Mouse (Mus musculus) testis, postnatal 10 days (tissue): ENCODE results near the gene Tollip.

Experiments
- DNase-seq: peaks from one replicate; pipeline ENCODE4 v3.0.0; 2021; ENCODE audit warnings: low spot score

Tollip gene

GRCm38 (mm10) chr7:141918407-141918806, at the start of gene Tollip:
TSS of gene Tollip (minus strand) at chr7:141918507.
- DNase-seq = no peak

GRCm38 (mm10) chr7:141966281-141966680, 48.0 kb upstream of the Tollip start:
- DNase-seq = no peak

GRCm38 (mm10) chr7:141962521-141962920, 44.2 kb upstream of the Tollip start:
- no peak for DNase-seq

DNA sequence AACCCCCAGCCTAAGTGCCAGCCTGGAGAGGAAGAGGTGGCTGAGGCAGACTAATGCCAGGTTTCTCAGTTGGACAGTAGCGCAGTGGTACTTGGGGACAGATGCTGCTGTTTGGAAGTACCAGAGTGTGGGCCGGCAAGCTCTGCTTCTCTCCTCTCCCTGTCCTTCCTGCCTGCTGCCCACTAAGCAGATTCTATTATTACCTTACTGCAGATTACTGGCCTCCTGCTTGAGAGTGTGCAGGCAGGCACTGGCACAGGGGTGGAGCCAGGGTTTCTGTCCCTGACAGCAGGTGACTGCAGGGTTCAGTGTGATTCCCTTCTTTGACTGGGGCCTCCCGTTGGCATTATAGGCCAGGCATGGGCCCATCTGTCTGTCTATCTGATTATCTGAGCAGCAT, 43.2 kb upstream of the Tollip start:
- no peak for DNase-seq

GRCm38 (mm10) chr7:141960926-141961325, 42.6 kb upstream of the Tollip start:
- DNase-seq = no peak

- no peak for DNase-seq
Observed at GRCm38 (mm10) chr7:141959133-141959532, 40.8 kb upstream of the Tollip start.

- no peak for DNase-seq
Observed at GRCm38 (mm10) chr7:141958211-141958610, 39.9 kb upstream of the Tollip start.

- no peak for DNase-seq
Observed at GRCm38 (mm10) chr7:141957524-141958051, 39.3 kb upstream of the Tollip start.

DNA sequence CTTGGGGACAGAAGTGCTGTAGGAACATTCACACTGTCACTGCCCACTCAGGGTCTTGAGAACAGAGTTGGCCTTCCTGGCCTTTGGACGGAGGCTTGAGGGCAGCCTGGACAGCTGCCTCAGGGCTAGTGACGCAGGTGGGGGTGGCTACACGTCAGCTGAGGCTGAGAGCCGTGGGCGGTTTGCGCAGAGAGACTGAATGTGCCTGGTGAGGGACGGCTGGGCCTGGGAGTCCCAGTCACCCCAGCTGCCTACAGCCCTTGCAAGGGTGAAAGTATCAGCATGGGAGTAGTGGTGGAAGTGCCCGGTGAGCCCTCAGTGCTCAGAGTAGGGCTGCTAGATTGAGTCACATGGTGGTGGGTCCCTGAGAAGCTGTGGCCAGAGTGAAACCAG, 37.9 kb upstream of the Tollip start:
- DNase-seq = no peak

- DNase-seq = no peak
Observed at GRCm38 (mm10) chr7:141955565-141956173, 37.4 kb upstream of the Tollip start.

DNA sequence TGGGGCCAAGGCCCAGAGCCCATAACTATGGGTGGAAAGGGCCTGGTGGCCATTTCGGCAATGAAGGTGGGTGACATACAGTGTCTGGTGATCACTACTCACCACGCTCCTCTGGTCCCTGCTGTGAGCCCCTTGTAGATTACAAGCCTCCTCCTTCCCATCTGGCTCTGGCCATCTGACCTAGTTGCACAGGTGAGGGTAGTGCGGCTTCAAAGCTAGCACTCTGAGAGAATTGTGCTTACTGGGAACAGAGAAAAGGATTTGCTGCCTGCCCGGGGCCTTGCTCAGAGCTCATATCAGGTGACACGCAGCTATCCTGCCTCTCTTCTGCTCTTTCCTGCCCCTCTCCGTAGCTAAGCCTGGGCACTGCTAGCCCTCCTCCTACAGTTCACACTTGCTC, 35.3 kb upstream of the Tollip start:
- no peak for DNase-seq

GRCm38 (mm10) chr7:141952920-141953319, 34.6 kb upstream of the Tollip start:
- no peak for DNase-seq

DNA sequence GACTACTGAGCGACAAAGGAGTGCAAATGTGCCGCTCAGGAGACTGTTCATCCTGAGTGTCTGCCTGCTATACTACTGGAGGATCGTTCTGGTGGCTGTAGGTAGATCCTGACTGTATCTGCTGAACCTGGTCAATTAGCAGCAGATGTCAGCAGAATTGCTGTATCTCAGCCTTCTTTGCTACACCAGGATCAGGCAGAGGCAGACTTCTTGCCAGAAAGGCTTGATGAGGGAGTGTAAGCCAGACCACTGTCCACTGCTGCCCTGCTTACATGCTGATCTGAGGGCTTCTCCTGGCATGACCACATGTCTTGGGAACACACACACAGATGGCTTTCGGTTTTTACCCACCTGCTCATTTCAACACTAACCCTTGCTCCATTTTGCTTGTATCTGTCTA, 33.5 kb upstream of the Tollip start:
- DNase-seq = no peak

DNA sequence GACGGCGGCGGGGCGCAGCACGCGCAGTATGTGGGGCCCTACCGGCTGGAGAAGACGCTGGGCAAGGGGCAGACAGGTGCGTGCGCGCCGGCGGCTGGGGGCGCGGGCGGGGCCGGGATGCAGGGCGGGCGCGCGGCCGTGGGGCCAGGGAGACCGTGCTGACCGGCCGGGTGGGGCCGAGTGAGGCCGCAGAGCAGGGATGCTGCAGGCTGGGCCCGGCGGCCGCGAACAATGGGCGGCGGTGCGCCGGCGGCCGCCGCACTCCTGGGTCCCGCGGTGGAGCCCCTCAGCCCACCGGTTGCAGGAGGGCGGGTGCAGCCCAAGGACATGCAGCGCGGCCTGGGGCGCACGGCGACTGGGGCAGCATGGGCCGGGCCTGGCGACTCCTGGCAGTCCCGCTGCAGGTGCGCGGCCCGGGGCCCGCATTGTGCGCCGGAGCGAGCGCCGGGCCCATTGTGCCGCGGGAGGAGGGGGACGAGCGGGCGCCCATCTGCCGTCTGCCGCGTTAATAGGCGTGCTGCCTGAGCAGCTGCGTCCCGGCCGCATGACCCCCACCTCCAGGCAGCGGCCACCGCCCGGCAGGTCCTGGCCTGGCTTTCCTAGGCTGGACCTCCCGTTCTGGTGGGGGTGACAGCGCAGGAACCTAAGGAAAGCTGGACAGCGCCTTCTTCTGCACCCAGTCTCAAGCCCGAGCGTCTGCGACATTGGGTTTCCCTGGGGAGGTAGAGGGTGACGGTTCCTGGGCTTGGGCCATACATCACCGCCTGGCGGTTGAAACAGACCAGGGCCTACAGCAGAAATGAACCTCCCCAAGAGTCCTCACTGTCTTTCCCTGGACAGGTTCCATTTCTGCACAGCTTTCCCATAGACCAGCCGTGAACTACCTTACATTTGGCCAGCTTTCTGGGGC, 32.1 kb upstream of the Tollip start:
- DNase-seq = peak; percentile 54

DNA sequence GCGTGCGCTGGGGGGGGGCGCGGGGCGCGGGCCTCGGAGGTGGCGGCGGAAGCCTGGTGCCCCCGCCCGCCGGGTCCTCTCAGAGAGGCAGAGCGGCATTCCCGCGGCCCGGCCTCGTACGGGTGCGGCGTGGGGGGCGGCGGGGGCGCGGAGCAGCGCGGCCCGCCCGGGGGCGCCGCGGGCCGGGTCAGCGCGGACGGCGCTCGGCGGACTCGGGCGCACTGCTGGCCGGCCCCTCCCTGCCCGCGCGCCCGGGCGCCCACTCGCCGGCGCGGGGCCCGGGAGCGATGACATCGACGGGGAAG, 31.4 kb upstream of the Tollip start:
- DNase-seq = no peak

GRCm38 (mm10) chr7:141948906-141949798, 30.8 kb upstream of the Tollip start, which contains the start of gene Brsk2:
TSS of gene Brsk2 (plus strand) at chr7:141949751.
- DNase-seq = peak; percentile 96

GRCm38 (mm10) chr7:141948045-141948444, 29.7 kb upstream of the Tollip start:
- DNase-seq = no peak

DNA sequence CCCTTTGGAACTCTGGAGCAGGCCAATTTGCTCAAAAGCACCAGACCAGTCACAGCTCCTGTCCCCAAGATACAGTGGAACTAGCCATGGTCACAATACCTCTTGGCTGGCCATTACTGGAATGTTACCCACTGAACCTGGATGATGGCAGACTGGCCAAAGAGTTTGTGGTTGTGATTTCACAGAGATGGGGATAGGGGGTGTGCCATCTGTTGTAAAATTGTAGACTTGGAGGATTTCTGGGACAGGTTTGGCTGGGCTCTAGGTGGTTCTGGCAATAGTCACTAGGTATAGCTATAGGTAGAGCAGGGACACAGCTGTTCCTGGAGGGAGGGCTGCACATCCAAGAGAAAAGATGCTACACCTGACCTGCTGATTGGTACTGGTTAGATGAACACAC, 29.2 kb upstream of the Tollip start:
- DNase-seq = no peak

DNA sequence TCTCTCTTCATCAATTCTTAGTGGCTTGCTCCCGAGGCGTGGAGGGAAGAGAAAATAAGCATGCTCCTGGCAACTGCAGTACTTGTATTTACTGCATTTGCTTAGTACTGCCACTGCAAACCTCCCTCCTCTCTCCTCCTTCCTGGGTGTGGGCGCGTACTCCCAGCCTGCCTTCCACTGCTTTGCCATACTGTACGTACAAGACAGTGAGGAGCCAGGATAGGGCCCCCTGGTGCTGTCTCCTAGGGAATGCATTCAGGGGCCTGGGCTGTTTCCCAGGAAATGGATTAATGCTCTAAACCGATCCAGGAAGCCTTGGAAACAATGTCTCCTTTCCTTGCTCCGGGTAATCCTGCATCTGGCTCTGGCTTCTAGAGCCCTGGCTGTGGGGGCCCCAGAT, 27.6 kb upstream of the Tollip start:
- no peak for DNase-seq

DNA sequence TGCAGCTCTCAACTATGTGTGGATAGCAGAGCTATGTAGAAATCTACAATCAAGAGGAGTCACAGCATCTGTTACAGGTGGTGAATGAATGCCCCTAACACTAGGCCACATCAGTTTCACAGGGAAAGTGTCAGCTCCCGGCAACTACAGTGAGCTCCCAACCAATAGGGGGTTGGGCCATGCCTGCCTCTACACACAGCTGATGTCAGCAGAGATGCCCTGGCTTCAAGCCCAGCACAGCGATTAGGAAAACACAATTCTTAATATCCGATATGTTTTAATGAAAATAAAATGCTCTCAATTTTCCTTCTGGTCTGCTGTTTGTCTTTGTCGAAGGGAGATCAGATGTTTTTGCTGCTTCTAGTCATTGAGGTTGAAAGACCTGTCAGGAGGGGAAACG, 25.1 kb upstream of the Tollip start:
- no peak for DNase-seq

GRCm38 (mm10) chr7:141934951-141935350, 16.6 kb upstream of the Tollip start:
- no peak for DNase-seq

DNA sequence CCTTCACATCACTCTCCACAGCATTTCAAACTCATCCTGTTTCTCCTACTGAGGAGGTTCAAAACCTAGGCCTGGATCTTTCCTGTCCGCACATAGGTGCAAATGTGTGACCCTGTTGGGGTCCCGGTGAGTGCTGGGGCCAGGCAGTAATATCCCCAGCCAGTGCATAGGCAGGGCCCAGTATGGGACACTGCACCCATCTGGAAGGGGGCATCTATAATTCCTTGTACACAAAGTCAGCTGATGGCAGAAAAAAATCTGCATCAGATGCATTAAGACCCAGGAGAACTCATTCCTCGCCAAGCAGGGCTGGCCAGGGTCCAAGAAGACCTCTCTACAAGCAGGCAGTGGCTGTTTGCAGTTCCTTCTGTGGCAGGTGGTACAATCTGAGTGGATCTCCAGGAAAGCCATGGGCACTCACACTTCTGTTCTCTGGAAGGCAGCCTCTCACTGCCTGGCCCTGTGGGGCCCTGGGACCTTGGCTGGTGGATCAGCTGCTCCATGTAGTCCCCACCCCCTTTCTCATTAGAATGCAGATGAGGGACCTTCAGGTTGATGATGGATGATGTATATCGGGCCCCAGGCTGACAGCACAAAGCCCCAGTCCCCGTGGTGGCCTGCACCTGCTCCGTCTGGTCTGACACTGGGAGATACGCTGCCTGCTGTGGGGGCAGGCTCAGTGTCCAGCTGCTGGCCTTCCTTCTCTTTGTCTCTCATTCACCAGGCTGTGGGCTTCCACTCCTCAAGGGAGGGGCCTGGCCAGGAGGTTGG, 16.0 kb upstream of the Tollip start:
- no peak for DNase-seq
